Mouse (Mus musculus) hindbrain, postnatal 0 days (tissue): ENCODE measurements at regions not wholly inside any gene's neighbourhood (a gene's known extent, or its start where the extent isn't known, plus 50 kb on each side); places are given as distances from the start of the nearest gene placed in this dataset.

Source experiments
- ATAC-seq: fragments of 200-750 bp; cut with Nextera tagmentation; 2 replicates; pipeline ENCODE4 v1.8.0; 2017; ENCODE audit warnings: mild to moderate bottlenecking, moderate TSS enrichment, moderate library complexity
- DNase-seq: peaks from one replicate; pipeline ENCODE4 v3.0.0-alpha.2; 2015; ENCODE audit warnings: low spot score
- H3K27ac ChIP-seq: fragments of 300-500 bp; sonication (generic); 2 replicates; pipeline ENCODE4 v1.5.1; 2014; ENCODE audit warnings: mild to moderate bottlenecking
- H3K27me3 ChIP-seq: fragments of 300-500 bp; sonication (generic); 2 replicates; pipeline ENCODE4 v1.6.1; 2014; ENCODE audit warnings: low read length, mixed read lengths; ENCODE audit not compliant: insufficient read depth
- H3K36me3 ChIP-seq: fragments of 300-500 bp; sonication (generic); 2 replicates; pipeline ENCODE4 v1.6.1; 2014; ENCODE audit warnings: low read length, mixed read lengths; ENCODE audit not compliant: insufficient read depth
- H3K4me1 ChIP-seq: fragments of 300-500 bp; sonication (generic); 2 replicates; pipeline ENCODE4 v1.6.1; 2014; ENCODE audit warnings: antibody characterized with exemption, low read length, mixed read lengths; ENCODE audit not compliant: insufficient read depth
- H3K4me2 ChIP-seq: fragments of 300-500 bp; sonication (generic); 2 replicates; pipeline ENCODE4 v1.6.1; 2014; ENCODE audit warnings: low read depth, mild to moderate bottlenecking, low read length, moderate library complexity, mixed read lengths
- H3K4me3 ChIP-seq: fragments of 300-500 bp; sonication (generic); 2 replicates; pipeline ENCODE4 v1.5.1; 2014; ENCODE audit warnings: low read length
- H3K9ac ChIP-seq: fragments of 300-500 bp; sonication (generic); replicated peaks from 2 replicates; pipeline ENCODE4 v1.6.1; 2014; ENCODE audit warnings: mild to moderate bottlenecking, low read length, moderate library complexity, mixed read lengths
- H3K9me3 ChIP-seq: fragments of 300-500 bp; sonication (generic); 2 replicates; pipeline ENCODE4 v1.6.1; 2016; ENCODE audit warnings: low read length, mixed read lengths
- CTCF ChIP-seq: IDR thresholded peaks from 2 replicates; pipeline ENCODE4 v1.5.1; 2016; ENCODE audit warnings: antibody characterized with exemption, control low read depth, low read depth
- WGBS: fragments of 180-500 bp; shearing (Covaris S2); extraction: QIAGEN DNeasy Blood & Tissue Kit; methylation state at CpG from one replicate; pipeline ENCODE4 v1.1.7; 2014; 5-methylcytosine and 5-hydroxymethylcytosine counted together

- TF ChIP-seq CTCF: no peak
- H3K27me3 ChIP-seq: no peaks in the 10 kb centered on the region
- no peak overlapping the region for H3K27ac ChIP-seq
- no peak for DNase-seq
- WGBS: 82% methylated on average over 8 of the region's 8 CpGs
- H3K4me2 ChIP-seq: no peak overlapping the region
- no peak for ATAC-seq
- H3K9ac ChIP-seq: no peak overlapping the region
- no peaks in the 10 kb centered on the region for H3K4me1 ChIP-seq
- no peaks in the 10 kb centered on the region for H3K9me3 ChIP-seq
- no peak overlapping the region for H3K4me3 ChIP-seq
- no peaks in the 10 kb centered on the region for H3K36me3 ChIP-seq
Measured at GRCm38 (mm10) chr10:111574812-111575211, 68.7 kb downstream of the Phlda1 start.

GRCm38 (mm10) chr10:111575256-111575655 lies 69.2 kb downstream of the Phlda1 start:
- Histone ChIP-seq H3K9me3 (no peaks in the 10 kb centered on the region), H3K36me3 (no peaks in the 10 kb centered on the region), H3K27ac (no peak overlapping the region), H3K4me2 (no peak overlapping the region), H3K27me3 (no peaks in the 10 kb centered on the region), H3K9ac (no peak overlapping the region), H3K4me3 (no peak overlapping the region), H3K4me1 (no peaks in the 10 kb centered on the region)
- WGBS: 75% methylated on average over 5 of the region's 5 CpGs
- no peak for TF ChIP-seq CTCF
- DNase-seq: no peak
- ATAC-seq: no peak

- no peak overlapping the region for H3K4me2 ChIP-seq
- ATAC-seq (no peak), DNase-seq (no peak)
- TF ChIP-seq CTCF: no peak
- no peak overlapping the region for H3K9ac ChIP-seq
- no peaks in the 10 kb centered on the region for H3K36me3 ChIP-seq
- no peak overlapping the region for H3K4me3 ChIP-seq
- no peaks in the 10 kb centered on the region for H3K9me3 ChIP-seq
- H3K27me3 ChIP-seq: no peaks in the 10 kb centered on the region
- H3K27ac ChIP-seq: no peak overlapping the region
- 70% methylated on average over 5 of the region's 5 CpGs for WGBS
- no peaks in the 10 kb centered on the region for H3K4me1 ChIP-seq
Measured at GRCm38 (mm10) chr10:111575926-111576325, 69.8 kb downstream of the Phlda1 start.

- Histone ChIP-seq H3K4me2 (no peak overlapping the region), H3K9ac (no peak overlapping the region)
- no peak for ATAC-seq
Measured at GRCm38 (mm10) chr10:111576395-111577069, 70.4 kb downstream of the Phlda1 start.

GRCm38 (mm10) chr10:111578536-111578935 lies 72.5 kb downstream of the Phlda1 start:
- Histone ChIP-seq H3K9ac (no peak overlapping the region), H3K4me3 (no peak overlapping the region), H3K27ac (no peak overlapping the region), H3K9me3 (no peaks in the 10 kb centered on the region), H3K27me3 (no peaks in the 10 kb centered on the region), H3K4me1 (no peaks in the 10 kb centered on the region), H3K4me2 (no peak overlapping the region), H3K36me3 (no peaks in the 10 kb centered on the region)
- no peak for ATAC-seq
- no peak for TF ChIP-seq CTCF
- no peak for DNase-seq
- WGBS: 72% methylated on average over 5 of the region's 5 CpGs

More at GRCm38 (mm10) chr10:111576395-111577069, 70.4 kb downstream of the Phlda1 start:
- Histone ChIP-seq H3K36me3 (no peaks in the 10 kb centered on the region), H3K27me3 (no peaks in the 10 kb centered on the region), H3K27ac (no peak overlapping the region), H3K4me1 (no peaks in the 10 kb centered on the region), H3K9me3 (no peaks in the 10 kb centered on the region), H3K4me3 (no peak overlapping the region)
- WGBS: 87% methylated on average over 10 of the region's 10 CpGs
- TF ChIP-seq CTCF: no peak
- DNase-seq: no peak

- DNase-seq: no peak
- H3K9me3 ChIP-seq: no peaks in the 10 kb centered on the region
- no peak overlapping the region for H3K27ac ChIP-seq
- H3K27me3 ChIP-seq: no peaks in the 10 kb centered on the region
- no peak overlapping the region for H3K4me2 ChIP-seq
- no peak overlapping the region for H3K4me3 ChIP-seq
- no peak overlapping the region for H3K9ac ChIP-seq
- no peaks in the 10 kb centered on the region for H3K36me3 ChIP-seq
- no peak for ATAC-seq
- no peak for TF ChIP-seq CTCF
- H3K4me1 ChIP-seq: no peaks in the 10 kb centered on the region
- WGBS: 67% methylated on average over 2 of the region's 2 CpGs
Measured at GRCm38 (mm10) chr10:111579481-111579880, 73.4 kb downstream of the Phlda1 start.

GRCm38 (mm10) chr10:111580401-111581100 lies 74.5 kb downstream of the Phlda1 start:
- Histone ChIP-seq H3K4me1 (no peaks in the 10 kb centered on the region), H3K27ac (no peak overlapping the region), H3K4me2 (no peak overlapping the region), H3K9me3 (no peaks in the 10 kb centered on the region), H3K36me3 (no peaks in the 10 kb centered on the region), H3K9ac (no peak overlapping the region), H3K27me3 (no peaks in the 10 kb centered on the region), H3K4me3 (no peak overlapping the region)
- DNase-seq (no peak), ATAC-seq (no peak)
- TF ChIP-seq CTCF: no peak
- 82% methylated on average over 11 of the region's 11 CpGs for WGBS
